In the genomic region with DNA sequence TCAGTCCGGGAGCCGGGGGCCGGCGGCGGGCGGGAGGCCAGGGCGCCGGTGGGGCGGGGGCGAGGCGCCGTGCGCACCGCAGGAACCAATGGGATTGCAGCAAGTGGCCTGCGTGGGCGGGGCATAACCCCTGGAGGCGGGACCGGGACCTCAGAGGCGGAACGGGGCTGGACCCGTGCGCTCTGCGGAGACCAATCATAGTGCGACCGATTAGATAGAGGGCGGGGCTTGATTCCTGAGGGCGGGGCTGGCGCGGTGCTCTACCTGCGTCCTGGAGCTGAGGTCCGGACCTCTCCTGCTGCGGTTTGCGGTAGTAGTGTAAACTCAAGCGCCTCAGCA, we compare ENCODE assay signal across 8 mouse cellular contexts. TPM values are rescaled to one million over a fixed set of nuclear protein-coding genes. Genes with fewer than 3 reads are reported as not detected.
DNase-seq lines count a peak whose midpoint lies in the region; ATAC-seq lines count a peak whose summit lies in the region.

A gene (minus strand): TSS at position 129 of the 339 bp plus-strand sequence.

- peak within 1 kb of the TSS; percentile 97 for H3K4me2 ChIP-seq in hindbrain, embryonic 16.5 days (ENCODE audit: low read length)

- H3K4me3 ChIP-seq in hindbrain, embryonic 16.5 days (ENCODE audit: low read length) = peak within 1 kb of the TSS; percentile 91
- H3K4me3 ChIP-seq in macrophage (ENCODE audit: inconsistent target) = peak within 1 kb of the TSS; percentile 67

- peak within 1 kb of the TSS; percentile 79 for H3K27ac ChIP-seq in hindbrain, embryonic 16.5 days (ENCODE audit: low read depth, low read length)
- no peak within 1 kb of the TSS for H3K27ac ChIP-seq in macrophage

- peaks cover 2% of the 10 kb centered on the region for H3K27me3 ChIP-seq in hindbrain, embryonic 16.5 days (replicated peaks; ENCODE audit: control insufficient read depth, insufficient read depth, low read length)

- ATAC-seq in hindbrain, embryonic 16.5 days = peak; percentile 99

- whole genome bisulfite sequencing in hindbrain, embryonic 16.5 days = under 1% methylated on average over 32 of the region's 34 CpGs
- 0% methylated on average over 34 of the region's 34 CpGs for WGBS in macrophage (ENCODE audit: missing documents)

- H3K4me1 ChIP-seq in hindbrain, embryonic 16.5 days (ENCODE audit: control insufficient read depth, insufficient read depth, low read depth, low read length) = peaks cover 10% of the 10 kb centered on the region

- peak; percentile 90 for DNase-seq in WW6 (ENCODE audit: low read depth, low spot score)
- DNase-seq in cerebellum, postnatal 4 days (ENCODE audit: low spot score in 2 of 2) = peak; percentile 98
- DNase-seq in gastrocnemius, adult 18-20 months (ENCODE audit: low spot score) = peak; percentile 99
- peak; percentile 99 to 100 for DNase-seq in left cerebral cortex, adult 18-20 months (ENCODE audit: low spot score in 2 of 2)
- DNase-seq in right cerebral cortex, adult 18-20 months = peak; percentile 99
- DNase-seq in urinary bladder, postnatal 10 days (ENCODE audit: low spot score) = peak; percentile 93

- no peaks in the 10 kb centered on the region for H3K9me3 ChIP-seq in hindbrain, embryonic 16.5 days (ENCODE audit: control insufficient read depth, low read length)

- peak within 1 kb of the TSS; percentile 89 for H3K9ac ChIP-seq in hindbrain, embryonic 16.5 days (ENCODE audit: low read depth, low read length)

- H3K79me2 ChIP-seq in macrophage (ENCODE audit: inconsistent target) = peaks cover 45% of the 10 kb centered on the region

- H3K36me3 ChIP-seq in hindbrain, embryonic 16.5 days (ENCODE audit: control insufficient read depth, insufficient read depth, low read length) = no peaks in the 10 kb centered on the region
- peaks cover 4% of the 10 kb centered on the region; the same call in 1 of the 2 replicates for H3K36me3 ChIP-seq in macrophage (ENCODE audit: inconsistent target)

RNA-seq across cellular contexts. Expression of the gene that starts here (rescaled TPM):
- total RNA-seq in gastrocnemius, adult 18-20 months (2021) = 10 to 100 TPM; 13.1 to 15.1 TPM
- polyA plus RNA-seq in hindbrain, embryonic 16.5 days (2015; fragmentation: Nextera tagmentation; extraction: Ambion mirVana) = 114 and 131 TPM in 2 replicates
- total RNA-seq in left cerebral cortex, adult 18-20 months (2021) = 10 to 100 TPM; 87.7 to 92.8 TPM
- 10 to 100 TPM in 4 of 26 experiments, 1 to 10 TPM in 22; 2.1 to 25.5 (median 6.7) TPM for total RNA-seq in macrophage (2018; cell fraction: chromatin; rRNA removed)
- total RNA-seq in macrophage (2018; cell fraction: cytosol; rRNA removed) = 10 to 100 TPM; 18.3 to 42.3 (median 27.8) TPM
- 10 to 100 TPM; 11.6 to 43.2 (median 22.6) TPM for total RNA-seq in macrophage (2018; cell fraction: nucleus; rRNA removed)
- polyA plus RNA-seq in macrophage (2018) = 30.7 to 45.3 TPM (median 34.4 TPM) in 3 replicates

Comparison
In these comparisons a context has a peak if more than half of its experiments do, and no peak if none do; other contexts are left out.
1. RNA of the gene that starts here (total RNA-seq): 87.7 to 92.8 TPM in left cerebral cortex, adult 18-20 months; 13.1 to 15.1 TPM in gastrocnemius, adult 18-20 months; every median in the first group is over 4 times any median in the second.
2. Peak in every context shown above with its lines, with median percentiles within 50 percentile points of each other: DNase-seq.